Mouse (Mus musculus) lung, postnatal 14 days (tissue): Measurements from ENCODE around the gene Stat3.

Experiments used
- DNase-seq: peaks from one replicate; pipeline ENCODE4 v3.0.0; 2021

The Stat3 gene

DNA sequence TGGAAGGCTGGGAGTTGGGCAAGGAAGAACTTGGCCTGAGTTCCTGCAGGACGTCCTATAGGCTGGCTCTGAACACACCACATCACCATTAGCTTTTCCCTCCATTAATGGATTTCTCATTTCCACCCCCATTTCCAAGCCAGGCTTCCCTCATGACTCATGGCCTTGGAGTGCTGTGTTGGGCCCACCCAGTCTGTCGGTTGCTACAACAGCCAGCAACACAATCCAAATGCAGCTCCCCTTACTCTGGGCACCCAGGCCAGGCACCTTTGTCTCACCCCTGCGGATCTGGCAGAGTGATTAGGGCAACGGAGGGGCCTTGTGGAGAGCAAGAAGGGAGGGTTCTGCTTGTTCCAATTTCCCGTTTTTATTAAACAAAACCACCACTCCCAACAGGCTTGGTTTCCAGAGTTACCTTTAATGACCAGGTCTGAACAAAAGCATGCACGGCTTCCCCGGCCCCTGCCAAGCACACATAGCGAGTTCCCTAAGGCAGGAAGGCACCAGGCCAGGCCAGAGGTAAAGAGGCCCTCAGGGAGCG is 23.1 kb upstream of the Stat3 start:
- DNase-seq: peak; percentile 53

- DNase-seq: peak; percentile 81
Measured at GRCm38 (mm10) chr11:100960540-100960939, 21.2 kb upstream of the Stat3 start.

DNA sequence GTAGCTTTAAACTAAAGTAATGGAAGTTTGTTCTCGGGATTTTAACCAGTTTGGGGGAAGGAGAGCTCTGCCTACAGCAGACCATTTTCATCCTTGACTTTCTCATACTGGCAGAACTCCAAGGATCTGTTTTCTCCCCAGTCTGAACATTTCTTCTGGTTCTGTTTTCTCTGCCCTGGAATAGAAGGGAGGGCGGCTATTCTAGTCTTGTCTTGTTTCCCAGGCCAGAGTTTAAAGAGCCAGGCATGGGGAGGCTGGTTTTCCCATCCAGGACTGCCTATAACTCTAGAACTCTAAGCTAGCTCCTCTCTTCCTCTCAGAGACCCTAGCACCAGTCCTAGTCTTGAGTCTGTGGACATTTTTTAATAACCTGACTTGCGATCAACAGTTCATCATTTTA is 20.5 kb upstream of the Stat3 start:
- DNase-seq: no peak

DNA sequence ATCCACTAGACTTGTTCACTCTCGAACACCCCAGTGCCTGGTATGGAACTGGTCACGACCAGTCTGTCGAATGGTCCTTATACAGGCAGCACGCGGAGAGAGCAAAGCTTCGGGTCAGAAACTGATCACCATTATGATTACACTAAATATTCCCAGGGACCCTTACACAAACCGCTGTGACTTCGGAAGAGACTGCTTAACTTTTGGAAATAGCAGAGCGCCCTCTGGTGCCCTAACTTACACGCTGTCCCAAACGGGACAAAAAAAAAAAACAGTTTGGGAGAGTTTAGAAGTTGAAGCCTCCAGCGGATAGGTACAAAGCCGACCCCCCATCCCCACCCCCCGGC is 20.1 kb upstream of the Stat3 start:
- peak; percentile 83 for DNase-seq

DNA sequence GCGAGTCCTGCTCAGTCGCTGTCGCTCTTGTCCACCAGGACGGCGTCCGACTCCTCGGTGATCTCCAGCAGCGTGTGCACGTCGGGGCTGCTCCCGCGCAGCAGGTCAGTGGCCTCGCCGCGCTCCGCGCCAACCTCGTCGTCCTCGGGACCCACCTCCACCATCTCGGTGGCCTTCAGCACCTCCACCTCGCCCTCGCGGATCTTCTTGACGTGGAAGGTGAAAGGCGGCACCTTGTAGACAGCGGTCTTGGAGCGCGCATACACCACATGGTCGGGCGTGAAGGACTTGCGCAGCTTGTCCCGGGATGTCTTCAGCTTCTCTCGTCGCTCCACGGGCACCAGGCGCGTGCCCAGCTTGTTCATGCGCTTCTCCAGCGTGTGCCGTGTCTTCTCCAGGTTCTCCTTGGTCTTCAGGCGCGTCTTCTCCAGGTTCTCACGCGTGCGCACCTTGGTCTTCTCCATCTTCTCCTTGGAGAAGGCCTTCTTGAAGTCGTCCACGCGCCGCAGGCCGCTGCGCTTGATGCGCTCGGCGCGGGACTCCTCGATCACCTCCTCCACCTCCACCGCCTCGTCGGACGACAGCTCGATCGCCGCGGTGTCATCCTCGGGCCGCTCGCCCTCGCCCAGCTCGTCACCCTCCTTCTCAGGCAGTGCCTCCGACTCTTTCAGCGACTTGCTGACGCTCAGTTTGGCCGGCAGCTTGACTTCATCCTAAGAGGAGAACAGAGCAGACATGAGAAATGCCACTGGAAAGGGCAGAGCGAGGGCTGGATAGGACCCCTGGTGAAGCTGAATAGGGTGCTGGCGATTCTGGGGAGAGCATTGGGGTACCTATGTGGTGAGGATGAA is 19.5 kb upstream of the Stat3 start:
- DNase-seq: no peak

DNA sequence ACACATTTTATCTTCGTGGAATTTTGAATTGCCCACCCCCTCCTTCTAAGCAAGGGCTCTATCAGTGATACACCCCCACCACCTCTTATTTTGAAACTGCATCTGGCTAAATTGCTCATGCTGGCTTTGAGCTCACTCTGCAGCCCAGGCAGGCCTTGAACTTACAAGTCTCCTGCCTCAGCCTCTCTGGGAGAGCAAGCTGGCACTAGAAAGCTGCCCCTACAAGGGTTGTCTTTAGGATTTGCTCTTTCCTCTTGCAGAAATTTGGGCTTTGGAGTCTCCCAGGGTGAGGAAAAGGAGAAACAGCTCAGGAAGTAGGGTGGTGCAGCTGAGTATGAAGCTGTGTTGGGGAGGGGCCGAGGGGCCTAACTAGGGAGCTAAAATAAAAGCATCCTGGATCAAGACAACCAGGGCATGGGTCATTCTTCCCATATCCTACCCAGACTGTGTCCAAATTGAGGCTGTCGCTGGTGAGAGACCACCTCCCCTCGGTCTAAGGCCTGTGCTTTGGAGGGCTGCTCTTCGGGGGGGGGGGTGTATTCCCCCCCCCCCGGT is 18.7 kb upstream of the Stat3 start:
- no peak for DNase-seq

- DNase-seq: peak; percentile 97
Measured at GRCm38 (mm10) chr11:100957244-100957643, 17.9 kb upstream of the Stat3 start.

DNA sequence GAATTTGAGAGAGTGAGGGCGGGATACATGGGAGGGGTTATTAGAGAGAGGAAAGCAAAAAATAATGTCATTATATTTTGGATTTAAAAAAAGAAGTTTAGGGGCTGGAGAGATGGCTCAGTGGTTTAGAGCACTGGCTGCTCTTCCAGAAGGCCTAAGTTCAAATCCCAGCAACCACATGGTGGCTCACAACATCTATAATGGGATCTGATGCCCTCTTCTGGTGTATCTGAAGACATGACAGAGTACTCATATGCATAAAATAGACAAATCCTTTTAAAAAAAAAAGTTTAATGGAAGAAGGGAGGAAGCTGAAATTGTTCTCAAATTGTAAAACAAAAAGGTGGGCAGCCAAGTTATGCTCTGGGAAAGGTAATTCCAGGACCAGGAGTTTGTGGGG is 10.2 kb upstream of the Stat3 start:
- DNase-seq: no peak

DNA sequence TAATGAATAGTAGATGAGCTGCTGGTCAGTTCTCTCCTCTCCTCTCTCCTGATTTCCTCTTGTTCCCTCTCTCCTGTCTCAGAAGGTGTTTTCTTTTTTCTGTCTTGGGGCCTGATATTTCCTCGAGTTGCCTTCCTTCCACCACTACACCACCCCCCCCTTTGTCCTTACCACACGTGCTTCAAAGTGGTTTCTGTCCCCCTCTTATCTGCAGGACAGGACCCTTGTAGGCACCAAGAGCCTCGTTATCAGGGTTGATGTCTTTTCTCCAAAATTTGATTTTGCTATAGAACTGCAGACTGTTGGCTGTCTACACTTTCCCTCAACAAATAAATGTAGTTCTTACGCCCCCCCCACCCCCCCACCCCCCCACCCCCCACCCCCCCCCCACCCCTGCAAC is 9.0 kb upstream of the Stat3 start:
- DNase-seq: no peak

GRCm38 (mm10) chr11:100947548-100947947 is 8.2 kb upstream of the Stat3 start:
- no peak for DNase-seq

- DNase-seq: no peak
Measured at GRCm38 (mm10) chr11:100946862-100947261, 7.5 kb upstream of the Stat3 start.

GRCm38 (mm10) chr11:100942388-100942787 is 3.0 kb upstream of the Stat3 start:
- DNase-seq: no peak

DNA sequence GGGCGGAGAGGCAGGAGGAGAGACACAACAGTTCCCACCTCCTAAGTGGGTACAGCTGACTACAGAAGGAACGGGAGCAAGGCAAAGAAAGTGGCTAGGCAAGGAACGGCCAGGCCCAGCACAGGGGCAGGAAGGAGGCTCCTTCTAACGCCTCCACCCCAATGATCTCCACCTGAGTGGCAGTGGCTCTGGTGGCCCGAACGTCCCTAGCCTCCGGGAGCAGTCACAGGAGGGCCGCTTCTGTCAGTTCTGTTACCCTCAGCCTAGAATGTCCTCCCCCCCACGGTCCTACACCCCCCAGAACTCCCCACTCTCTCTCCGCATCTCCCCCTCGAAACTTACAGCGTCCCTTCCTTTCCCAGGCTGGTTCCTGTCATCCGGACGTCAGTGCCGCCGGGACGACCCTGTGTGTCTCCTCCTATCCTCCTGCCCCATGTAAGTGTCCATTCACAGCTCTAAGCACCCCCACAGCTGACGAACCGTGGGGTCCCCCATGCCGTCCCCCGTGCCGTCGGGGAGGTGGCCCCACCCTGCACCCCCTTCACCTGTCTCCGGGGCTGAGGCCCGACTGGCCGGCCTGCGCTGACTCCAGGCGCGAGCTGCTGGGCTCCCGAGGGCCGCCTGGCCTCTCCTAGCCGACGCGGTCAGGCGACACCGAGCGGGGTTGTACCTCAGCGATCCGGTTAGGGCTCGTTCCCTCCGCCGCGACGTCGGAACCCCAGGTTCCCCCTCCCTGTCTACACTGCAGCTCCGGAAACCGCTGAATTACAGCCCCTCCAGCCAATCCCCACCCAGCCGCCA is 429 bp downstream of the Stat3 start:
- peak; percentile 41 for DNase-seq

DNA sequence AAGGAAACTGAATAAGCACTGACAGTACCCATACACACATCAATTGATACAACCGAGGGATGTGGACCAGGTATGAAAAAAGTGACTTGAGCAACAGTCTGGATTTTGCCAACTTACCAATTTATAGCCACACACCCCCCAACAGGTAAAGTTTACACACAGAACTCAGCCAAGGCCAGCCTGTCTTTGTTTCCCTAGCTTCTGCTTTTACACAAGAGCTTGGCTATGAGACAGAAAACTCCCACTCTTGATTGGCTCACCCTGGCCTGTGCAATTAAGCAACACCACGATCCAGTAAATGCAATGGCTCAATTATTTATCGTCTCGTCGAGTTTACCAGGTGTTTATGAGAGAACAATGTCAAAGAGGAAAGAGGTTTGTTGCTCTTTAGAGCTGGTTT is 1.2 kb downstream of the Stat3 start:
- DNase-seq: peak; percentile 45

DNA sequence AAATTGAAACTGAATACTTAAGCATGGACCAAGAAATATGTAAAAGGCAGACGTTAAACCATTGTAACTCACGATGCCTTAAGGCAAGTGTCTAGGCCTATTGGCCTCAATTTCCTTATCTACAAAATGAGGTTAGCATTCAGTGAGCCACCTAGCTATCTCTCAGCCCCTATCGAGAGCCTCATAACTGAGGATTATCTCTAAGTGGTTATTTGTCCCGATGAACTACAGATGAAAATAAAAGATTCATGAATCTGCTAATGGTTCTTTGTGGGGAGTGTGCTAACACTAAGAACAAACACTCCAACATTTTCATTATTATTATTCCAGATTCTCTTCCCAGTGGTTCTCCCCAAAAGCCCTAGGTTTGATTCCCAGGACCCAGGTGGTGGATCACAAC is 2.0 kb downstream of the Stat3 start:
- DNase-seq: no peak

GRCm38 (mm10) chr11:100935373-100936355 is 3.7 kb downstream of the Stat3 start:
- DNase-seq: peak; percentile 43

GRCm38 (mm10) chr11:100931254-100931921 is 8.0 kb downstream of the Stat3 start:
- DNase-seq: peak; percentile 52

DNA sequence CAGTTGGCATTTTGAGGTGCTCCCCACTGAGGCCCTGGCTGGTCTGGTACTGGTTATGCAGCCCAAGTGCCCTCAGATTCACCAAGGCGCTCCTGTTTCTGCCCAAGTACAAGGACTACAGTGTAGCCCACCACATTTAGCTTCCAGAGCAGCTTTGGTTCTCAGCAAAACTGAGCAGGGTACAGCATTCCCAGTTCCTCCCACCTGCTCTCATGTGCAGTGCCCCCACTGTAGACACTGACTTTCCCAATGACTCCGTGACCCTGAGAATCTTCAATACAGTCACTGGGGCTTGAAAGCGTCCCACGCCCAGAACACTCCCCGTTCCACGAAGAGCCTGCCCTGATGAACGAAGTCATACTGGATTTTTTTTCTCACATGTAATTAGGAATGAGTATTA is 8.7 kb downstream of the Stat3 start:
- no peak for DNase-seq

- no peak for DNase-seq
Measured at GRCm38 (mm10) chr11:100927386-100927785, 12.0 kb downstream of the Stat3 start.

DNA sequence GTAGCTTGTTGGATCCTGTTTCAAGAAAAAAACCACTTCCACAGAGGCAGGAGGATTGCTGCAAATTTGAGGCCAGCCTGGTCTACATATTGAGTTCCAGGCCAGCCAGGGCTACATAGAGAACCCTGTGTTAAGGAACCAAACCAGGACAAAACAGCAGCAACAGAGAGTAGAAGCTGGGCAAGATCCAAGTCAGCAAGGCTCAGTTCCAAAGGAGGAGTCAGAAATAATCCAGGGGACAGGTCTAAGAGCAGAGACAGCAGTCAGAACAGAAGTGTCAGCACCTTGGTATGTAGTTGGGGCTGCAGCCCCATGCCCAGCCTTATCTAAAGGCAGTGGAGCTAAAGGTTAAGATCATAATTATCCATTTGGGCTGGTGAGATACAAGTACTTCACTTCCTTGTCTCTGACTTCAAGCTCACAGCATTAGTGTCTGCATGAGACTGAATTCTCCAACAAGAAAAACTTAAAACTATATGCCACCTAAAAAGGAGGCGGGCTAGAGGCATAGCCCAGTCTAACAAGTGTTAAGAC is 14.9 kb downstream of the Stat3 start:
- DNase-seq: no peak

DNA sequence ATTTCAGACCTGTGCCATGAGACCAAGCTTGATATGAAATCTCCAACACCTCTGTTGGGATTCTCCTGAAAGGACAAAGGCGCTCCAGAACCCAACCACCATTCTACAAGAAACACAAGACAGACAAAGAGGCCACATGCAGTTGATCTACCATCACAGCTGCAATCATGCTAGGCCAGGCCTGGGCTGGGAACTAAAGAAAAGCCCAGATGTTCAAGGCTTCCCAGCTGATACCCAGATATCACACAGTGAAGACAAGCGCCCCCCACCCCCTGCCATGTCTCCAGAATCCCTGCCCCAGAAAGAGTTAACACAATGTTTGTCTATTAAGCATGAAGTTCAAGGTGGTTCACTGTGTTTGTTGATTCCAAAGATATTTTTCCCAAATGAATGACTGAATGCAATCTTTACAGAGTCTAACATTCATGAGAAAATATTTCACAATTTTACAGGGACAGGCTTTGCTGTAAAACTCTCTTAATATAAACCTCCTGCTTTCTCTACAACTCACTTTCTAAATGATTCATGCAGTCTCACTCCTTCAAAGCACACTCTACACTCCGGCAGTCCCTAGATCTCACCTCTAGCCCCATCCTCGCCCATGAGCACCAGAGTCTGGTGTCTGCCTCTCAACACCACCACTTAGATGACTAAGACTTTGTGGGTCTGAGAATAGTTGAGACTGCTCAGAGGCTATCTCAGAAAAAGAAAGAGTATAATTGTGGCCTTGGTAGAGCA is 18.3 kb downstream of the Stat3 start:
- DNase-seq: no peak
